Mouse (Mus musculus): ENCODE results near the gene Gm9821. TPM values are rescaled to one million over a fixed set of nuclear protein-coding genes. Genes with fewer than 3 reads are reported as not detected.

Gene Gm9821
- polyA plus RNA-seq, 1 experiment from 2014 or later, result not detected

- no peaks in the 10 kb centered on the region; the same call in 1 of the 2 replicates for H3K4me1 ChIP-seq (ENCODE audit: control insufficient read depth, insufficient read depth, low read length)
- H3K27ac ChIP-seq (ENCODE audit: low read length), result no peak overlapping the region
- no peak overlapping the region for H3K4me3 ChIP-seq (ENCODE audit: low read depth, low read length)
- H3K36me3 ChIP-seq (ENCODE audit: control insufficient read depth, insufficient read depth, low read length), result peaks cover 27% of the 10 kb centered on the region
- H3K9me3 ChIP-seq (replicated peaks; ENCODE audit: control insufficient read depth, low read length, poor library complexity, severe bottlenecking), result no peaks in the 10 kb centered on the region
- WGBS, result 79% methylated on average over 15 of the region's 15 CpGs
- H3K27me3 ChIP-seq (ENCODE audit: control insufficient read depth, insufficient read depth, low read depth, low read length), result no peaks in the 10 kb centered on the region
- H3K9ac ChIP-seq (ENCODE audit: low read depth, low read length), result no peak overlapping the region; the same call in 1 of the 2 replicates
- ATAC-seq, result no peak
- no peak overlapping the region for H3K4me2 ChIP-seq (ENCODE audit: low read length)
These were observed 6.1 kb upstream of the Gm9821 start for GRCm38 (mm10) chr2:91939303-91939935.

DNA sequence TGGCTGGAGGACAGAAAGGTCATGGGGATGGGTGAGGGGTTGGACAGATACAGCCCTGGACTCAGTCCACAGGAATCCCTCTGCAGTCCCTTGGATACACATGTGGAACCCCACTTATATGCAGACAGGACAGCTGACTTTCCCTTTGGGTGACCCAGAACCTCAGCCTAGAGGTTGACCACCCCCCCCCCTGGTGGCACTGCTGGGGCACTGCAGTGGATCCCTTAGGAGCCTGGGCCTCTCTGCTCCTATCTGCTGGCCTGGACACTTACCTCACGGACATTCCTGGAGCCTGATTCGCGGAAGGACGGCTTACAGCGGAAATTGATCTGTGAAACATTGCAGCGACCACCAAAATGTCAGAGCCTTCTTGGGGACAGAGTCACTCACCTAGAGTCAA lies 3.1 kb upstream of the Gm9821 start:
- H3K4me2 ChIP-seq (ENCODE audit: low read length), result no peak overlapping the region
- peaks cover 18% of the 10 kb centered on the region for H3K36me3 ChIP-seq (ENCODE audit: control insufficient read depth, insufficient read depth, low read length)
- no peaks in the 10 kb centered on the region for H3K27me3 ChIP-seq (ENCODE audit: control insufficient read depth, insufficient read depth, low read depth, low read length)
- no peak overlapping the region for H3K27ac ChIP-seq (ENCODE audit: low read length)
- H3K4me3 ChIP-seq (ENCODE audit: low read depth, low read length), result no peak overlapping the region
- no peak for ATAC-seq
- no peak overlapping the region for H3K9ac ChIP-seq (ENCODE audit: low read depth, low read length)
- H3K4me1 ChIP-seq (ENCODE audit: control insufficient read depth, insufficient read depth, low read length), result no peaks in the 10 kb centered on the region; the same call in none of the 2 replicates
- 74% methylated on average over 6 of the region's 6 CpGs for WGBS
- no peaks in the 10 kb centered on the region for H3K9me3 ChIP-seq (replicated peaks; ENCODE audit: control insufficient read depth, low read length, poor library complexity, severe bottlenecking)

DNA sequence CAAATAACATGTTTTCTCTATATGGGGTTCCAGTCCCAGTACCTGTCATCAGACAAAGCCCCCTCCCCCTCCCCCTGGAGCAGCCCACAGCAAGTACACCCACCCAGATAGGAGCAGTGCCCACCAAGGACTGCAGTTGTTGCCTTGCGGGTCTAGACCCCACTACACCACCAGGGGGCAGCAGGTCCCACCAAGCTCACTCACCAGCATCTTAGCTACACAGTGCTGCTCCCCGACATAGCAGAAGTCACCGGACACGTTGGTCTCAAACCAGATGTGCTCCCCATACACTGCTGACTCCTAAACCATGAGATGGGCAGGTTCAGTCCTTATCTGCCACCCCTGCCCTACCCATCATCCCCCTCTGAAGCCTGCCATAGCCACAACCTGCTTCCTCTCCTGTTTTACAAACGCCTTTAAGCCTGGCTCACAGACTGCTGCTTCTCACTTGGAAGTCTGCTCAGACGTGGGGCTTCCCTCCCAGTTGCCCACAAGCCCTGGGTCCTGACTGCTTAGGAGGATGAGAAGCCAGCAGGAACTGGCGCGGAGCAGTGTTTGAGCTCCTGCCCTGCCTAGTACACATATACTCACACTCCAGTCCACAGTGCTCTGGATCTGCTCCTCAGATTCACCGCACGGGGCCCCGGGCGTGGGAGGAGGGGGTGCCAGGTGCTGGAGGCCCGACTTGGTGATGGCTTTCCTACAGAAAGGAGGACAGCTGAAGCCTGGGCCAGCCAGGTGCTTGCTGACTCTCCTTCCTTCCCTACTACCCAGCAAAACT lies 1.1 kb upstream of the Gm9821 start:
- 43% methylated on average over 13 of the region's 13 CpGs for WGBS
- Histone ChIP-seq H3K4me2 (ENCODE audit: low read length) (no peak overlapping the region), H3K36me3 (ENCODE audit: control insufficient read depth, insufficient read depth, low read length) (peaks cover 5% of the 10 kb centered on the region), H3K4me1 (ENCODE audit: control insufficient read depth, insufficient read depth, low read length) (peaks cover 4% of the 10 kb centered on the region), H3K27ac (ENCODE audit: low read length) (no peak overlapping the region), H3K27me3 (ENCODE audit: control insufficient read depth, insufficient read depth, low read depth, low read length) (no peaks in the 10 kb centered on the region), H3K9ac (ENCODE audit: low read depth, low read length) (no peak overlapping the region), H3K9me3 (replicated peaks; ENCODE audit: control insufficient read depth, low read length, poor library complexity, severe bottlenecking) (no peaks in the 10 kb centered on the region), H3K4me3 (ENCODE audit: low read depth, low read length) (no peak overlapping the region)
- peak; percentile 71 for ATAC-seq

DNA sequence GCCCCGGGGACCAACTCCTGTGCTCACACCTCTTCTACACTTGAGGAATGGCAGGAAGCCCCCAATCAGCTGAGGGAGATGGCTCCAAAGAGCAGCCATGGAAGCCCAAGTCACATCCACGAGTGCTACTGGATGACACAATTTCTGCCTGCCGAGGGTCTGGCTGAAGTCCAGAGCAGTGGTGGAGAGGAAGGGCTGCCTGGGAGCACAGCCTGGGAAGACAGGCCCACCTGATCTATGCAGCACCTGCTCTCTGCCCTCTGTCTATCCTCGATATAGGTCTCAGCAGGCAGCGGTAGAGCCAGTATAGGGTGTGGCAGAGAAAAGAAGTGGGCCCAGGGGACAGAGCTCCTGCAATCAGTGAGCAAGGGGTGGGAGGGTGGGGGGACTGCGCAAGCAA lies 1.3 kb downstream of the Gm9821 start:
- Histone ChIP-seq H3K4me1 (ENCODE audit: control insufficient read depth, insufficient read depth, low read length) (peaks cover 16% of the 10 kb centered on the region), H3K36me3 (ENCODE audit: control insufficient read depth, insufficient read depth, low read length) (no peaks in the 10 kb centered on the region), H3K27me3 (ENCODE audit: control insufficient read depth, insufficient read depth, low read depth, low read length) (no peaks in the 10 kb centered on the region), H3K9ac (ENCODE audit: low read depth, low read length) (no peak overlapping the region), H3K27ac (ENCODE audit: low read length) (no peak overlapping the region), H3K4me2 (ENCODE audit: low read length) (no peak overlapping the region), H3K4me3 (ENCODE audit: low read depth, low read length) (no peak overlapping the region), H3K9me3 (replicated peaks; ENCODE audit: control insufficient read depth, low read length, poor library complexity, severe bottlenecking) (no peaks in the 10 kb centered on the region)
- 69% methylated on average over 6 of the region's 6 CpGs for WGBS
- no peak for ATAC-seq

DNA sequence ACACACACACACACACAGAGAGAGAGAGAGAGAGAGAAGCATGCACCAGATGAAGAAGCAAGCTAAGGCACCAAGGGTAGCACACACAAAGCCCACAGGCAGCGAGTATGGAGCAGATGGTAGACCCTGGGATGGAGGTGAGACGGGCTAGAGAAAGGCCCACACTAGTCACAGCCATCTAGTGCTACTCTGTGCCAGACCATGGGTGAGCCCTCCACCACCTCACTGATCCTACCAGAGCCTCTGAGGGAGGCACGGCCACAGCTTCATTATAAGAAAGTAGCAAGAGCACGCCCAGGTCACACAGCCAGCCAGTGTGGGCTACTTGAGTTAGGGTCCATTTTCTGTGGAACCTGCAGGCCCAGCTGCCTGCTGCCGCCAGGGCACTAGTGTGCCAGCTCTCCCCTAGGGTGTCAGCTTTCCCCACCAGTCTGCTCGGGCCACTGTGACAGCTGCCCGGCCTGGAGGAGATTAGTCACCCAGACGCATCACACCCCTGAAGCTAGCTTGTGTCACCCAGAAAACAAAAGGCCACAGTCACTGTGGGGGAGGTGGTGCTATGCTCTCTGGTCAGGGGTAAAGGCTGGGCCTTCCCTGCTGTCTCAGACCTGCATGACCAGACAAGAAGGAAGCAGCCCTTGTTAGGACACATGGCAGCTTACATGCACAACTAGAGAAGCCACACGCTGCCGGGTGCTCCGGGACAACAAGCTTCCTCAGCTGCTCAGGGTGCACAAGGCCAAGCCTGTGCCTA lies 2.1 kb downstream of the Gm9821 start:
- WGBS, result 54% methylated on average over 11 of the region's 11 CpGs
- H3K4me1 ChIP-seq (ENCODE audit: control insufficient read depth, insufficient read depth, low read length), result peaks cover 16% of the 10 kb centered on the region
- no peaks in the 10 kb centered on the region for H3K9me3 ChIP-seq (replicated peaks; ENCODE audit: control insufficient read depth, low read length, poor library complexity, severe bottlenecking)
- H3K4me2 ChIP-seq (ENCODE audit: low read length), result no peak overlapping the region
- no peak overlapping the region for H3K4me3 ChIP-seq (ENCODE audit: low read depth, low read length)
- H3K27ac ChIP-seq (ENCODE audit: low read length), result no peak overlapping the region
- H3K9ac ChIP-seq (ENCODE audit: low read depth, low read length), result 0 out of 2 replicates have a peak overlapping the region, but pooled peaks have one; percentile 26
- H3K27me3 ChIP-seq (ENCODE audit: control insufficient read depth, insufficient read depth, low read depth, low read length), result no peaks in the 10 kb centered on the region
- no peak for ATAC-seq
- H3K36me3 ChIP-seq (ENCODE audit: control insufficient read depth, insufficient read depth, low read length), result no peaks in the 10 kb centered on the region

- Histone ChIP-seq H3K4me1 (ENCODE audit: control insufficient read depth, insufficient read depth, low read length) (peaks cover 16% of the 10 kb centered on the region), H3K27me3 (ENCODE audit: control insufficient read depth, insufficient read depth, low read depth, low read length) (no peaks in the 10 kb centered on the region), H3K27ac (ENCODE audit: low read length) (no peak overlapping the region), H3K9ac (ENCODE audit: low read depth, low read length) (no peak overlapping the region), H3K9me3 (replicated peaks; ENCODE audit: control insufficient read depth, low read length, poor library complexity, severe bottlenecking) (no peaks in the 10 kb centered on the region), H3K4me2 (ENCODE audit: low read length) (no peak overlapping the region), H3K36me3 (ENCODE audit: control insufficient read depth, insufficient read depth, low read length) (no peaks in the 10 kb centered on the region), H3K4me3 (ENCODE audit: low read depth, low read length) (no peak overlapping the region)
- 83% methylated on average over 6 of the region's 6 CpGs for WGBS
- no peak for ATAC-seq
These were observed 2.6 kb downstream of the Gm9821 start for GRCm38 (mm10) chr2:91948151-91948509.

- no peaks in the 10 kb centered on the region for H3K27me3 ChIP-seq (ENCODE audit: control insufficient read depth, insufficient read depth, low read depth, low read length)
These were observed 3.3 kb downstream of the Gm9821 start for GRCm38 (mm10) chr2:91948792-91949241.

DNA sequence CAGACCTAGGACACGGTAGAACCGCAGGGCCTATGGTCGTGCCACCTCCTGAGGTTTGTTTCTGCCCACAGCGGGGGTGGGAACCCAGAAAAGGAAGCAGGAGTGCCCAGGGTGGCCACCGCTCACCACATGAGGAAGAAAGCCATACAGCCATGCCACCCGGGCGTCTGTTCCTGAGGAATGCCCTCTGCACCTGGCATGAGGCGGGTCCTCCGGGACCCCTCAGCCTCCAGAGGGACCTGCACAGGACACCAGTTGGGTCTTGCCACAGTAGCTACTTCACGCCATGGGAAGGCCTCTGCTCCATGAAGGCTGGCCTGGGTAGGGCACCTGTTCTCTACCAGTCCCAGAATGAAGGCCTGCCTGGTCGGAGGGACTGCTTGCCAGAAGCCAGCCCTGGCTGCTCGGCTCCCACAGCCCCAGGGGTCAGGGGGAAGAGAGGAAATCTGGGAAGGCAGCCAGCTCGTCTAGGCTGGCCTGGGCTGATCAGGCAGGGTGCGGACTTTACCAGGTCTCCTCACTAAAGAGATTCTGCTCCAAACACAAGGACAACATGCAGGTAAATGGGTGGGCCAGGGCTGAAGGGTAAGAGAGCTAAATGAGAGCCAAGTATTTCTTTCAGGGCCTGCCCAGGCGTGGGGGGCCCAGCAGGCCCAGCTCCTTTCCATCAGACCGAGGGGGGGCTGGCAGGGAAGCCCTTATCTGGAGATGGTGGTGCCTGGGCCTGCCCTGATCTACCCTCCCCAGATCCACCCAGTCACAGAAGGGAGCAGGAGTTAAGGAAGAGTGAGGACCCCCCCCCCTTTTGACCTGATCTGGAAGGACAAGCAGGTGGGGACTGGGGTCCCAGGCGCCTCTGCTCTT lies 4.1 kb downstream of the Gm9821 start:
- Histone ChIP-seq H3K36me3 (ENCODE audit: control insufficient read depth, insufficient read depth, low read length) (no peaks in the 10 kb centered on the region), H3K4me3 (ENCODE audit: low read depth, low read length) (no peak overlapping the region), H3K9ac (ENCODE audit: low read depth, low read length) (no peak overlapping the region), H3K4me2 (ENCODE audit: low read length) (peak overlapping the region; percentile 25), H3K27ac (ENCODE audit: low read length) (0 out of 2 replicates have a peak overlapping the region, but pooled peaks have one; percentile 10), H3K9me3 (replicated peaks; ENCODE audit: control insufficient read depth, low read length, poor library complexity, severe bottlenecking) (no peaks in the 10 kb centered on the region), H3K27me3 (ENCODE audit: control insufficient read depth, insufficient read depth, low read depth, low read length) (no peaks in the 10 kb centered on the region), H3K4me1 (ENCODE audit: control insufficient read depth, insufficient read depth, low read length) (peaks cover 16% of the 10 kb centered on the region)
- peak; percentile 11; the same call in 1 of the 2 replicates for ATAC-seq
- WGBS, result 65% methylated on average over 17 of the region's 17 CpGs

More at GRCm38 (mm10) chr2:91948792-91949241, 3.3 kb downstream of the Gm9821 start:
- no peaks in the 10 kb centered on the region for H3K9me3 ChIP-seq (replicated peaks; ENCODE audit: control insufficient read depth, low read length, poor library complexity, severe bottlenecking)
- no peak overlapping the region for H3K9ac ChIP-seq (ENCODE audit: low read depth, low read length)
- whole genome bisulfite sequencing, result 66% methylated on average over 3 of the region's 3 CpGs
- H3K4me1 ChIP-seq (ENCODE audit: control insufficient read depth, insufficient read depth, low read length), result peaks cover 16% of the 10 kb centered on the region
- H3K27ac ChIP-seq (ENCODE audit: low read length), result no peak overlapping the region
- ATAC-seq, result no peak
- no peak overlapping the region for H3K4me2 ChIP-seq (ENCODE audit: low read length)
- H3K4me3 ChIP-seq (ENCODE audit: low read depth, low read length), result no peak overlapping the region
- no peaks in the 10 kb centered on the region for H3K36me3 ChIP-seq (ENCODE audit: control insufficient read depth, insufficient read depth, low read length)

All from midbrain, embryonic 16.5 days (tissue).